Mouse (Mus musculus) yolk sac, embryonic 10.5 days (tissue): ENCODE data around the gene Pum1.
A peak's percentile ranks its signal among the peaks of the same experiment; 100 is the strongest.

ENCODE experiments used
- DNase-seq: peaks from one replicate; pipeline ENCODE4 v3.0.0-alpha.2; 2017; ENCODE audit warnings: low spot score

The Pum1 gene

GRCm38 (mm10) chr4:130815860-130816259 is 152.7 kb downstream of the Pum1 start:
- no peak for DNase-seq

GRCm38 (mm10) chr4:130819806-130820205 is 156.7 kb downstream of the Pum1 start:
- no peak for DNase-seq

- DNase-seq, result no peak
These were observed 157.6 kb downstream of the Pum1 start for GRCm38 (mm10) chr4:130820594-130821255.

- peak; percentile 51 for DNase-seq
These were observed 165.9 kb downstream of the Pum1 start for GRCm38 (mm10) chr4:130828851-130829673.
